Mouse (Mus musculus) intestine, embryonic 14.5 days (tissue): Measurements from ENCODE around the gene Gm47283. TPM values are rescaled to one million over a fixed set of nuclear protein-coding genes. Genes with fewer than 3 reads are reported as not detected.
"Not testable (repeated sequence)": the region's sequence is repeated elsewhere in the genome, so short reads cannot be mapped to it uniquely, and the experiment has no call there.

Experiments used
- ATAC-seq: fragments of 200-750 bp; cut with Nextera tagmentation; replicated peaks from 2 replicates; pipeline ENCODE4 v1.8.0; 2017; ENCODE audit warnings: low read depth, moderate number of reproducible peaks, moderate TSS enrichment, moderate library complexity; ENCODE audit not compliant: low FRiP score, low TSS enrichment
- DNase-seq: peaks from one replicate; pipeline ENCODE4 v3.0.0-alpha.2; 2018; ENCODE audit warnings: low spot score
- H3K27ac ChIP-seq: fragments of 300-500 bp; sonication (generic); 2 replicates; pipeline ENCODE4 v1.5.1; 2014; ENCODE audit warnings: low read depth, mild to moderate bottlenecking, control low read depth
- H3K27me3 ChIP-seq: fragments of 300-500 bp; sonication (generic); replicated peaks from 2 replicates; pipeline ENCODE4 v1.6.1; 2014; ENCODE audit warnings: low read length, control low read depth; ENCODE audit not compliant: control insufficient read depth, insufficient read depth
- H3K36me3 ChIP-seq: fragments of 300-500 bp; sonication (generic); 2 replicates; pipeline ENCODE4 v1.6.1; 2014; ENCODE audit warnings: low read length, control low read depth; ENCODE audit not compliant: control insufficient read depth, insufficient read depth
- H3K4me1 ChIP-seq: fragments of 300-500 bp; sonication (generic); replicated peaks from 2 replicates; pipeline ENCODE4 v1.6.1; 2014; ENCODE audit warnings: low read length, control low read depth, mixed read lengths; ENCODE audit not compliant: control insufficient read depth, insufficient read depth
- H3K4me2 ChIP-seq: fragments of 300-500 bp; sonication (generic); 2 replicates; pipeline ENCODE4 v1.6.1; 2014; ENCODE audit warnings: low read length
- H3K4me3 ChIP-seq: fragments of 300-500 bp; sonication (generic); 2 replicates; pipeline ENCODE4 v1.5.1; 2014; ENCODE audit warnings: low read depth, low read length, control low read depth, mixed read lengths
- H3K9ac ChIP-seq: fragments of 300-500 bp; sonication (generic); 2 replicates; pipeline ENCODE4 v1.6.1; 2014; ENCODE audit warnings: mild to moderate bottlenecking, low read length
- H3K9me3 ChIP-seq: fragments of 300-500 bp; sonication (generic); 2 replicates; pipeline ENCODE4 v1.6.1; 2016; ENCODE audit warnings: low read length, control low read depth; ENCODE audit not compliant: control insufficient read depth
- WGBS: fragments of 180-500 bp; shearing (Covaris S2); extraction: QIAGEN DNeasy Blood & Tissue Kit; methylation state at CpG from one replicate; pipeline ENCODE4 v1.1.7; 2014; 5-methylcytosine and 5-hydroxymethylcytosine counted together
- polyA plus RNA-seq: library from polyadenylated mRNA; unstranded; fragments of >200 nt; fragmentation: Nextera tagmentation; extraction: Ambion mirVana; gene quantifications from 2 replicates; pipeline ENCODE4 v1.2.1, GENCODE M21; 2014

The Gm47283 gene
- polyA plus RNA-seq, 1 experiment from 2014 or later = not detected

DNA sequence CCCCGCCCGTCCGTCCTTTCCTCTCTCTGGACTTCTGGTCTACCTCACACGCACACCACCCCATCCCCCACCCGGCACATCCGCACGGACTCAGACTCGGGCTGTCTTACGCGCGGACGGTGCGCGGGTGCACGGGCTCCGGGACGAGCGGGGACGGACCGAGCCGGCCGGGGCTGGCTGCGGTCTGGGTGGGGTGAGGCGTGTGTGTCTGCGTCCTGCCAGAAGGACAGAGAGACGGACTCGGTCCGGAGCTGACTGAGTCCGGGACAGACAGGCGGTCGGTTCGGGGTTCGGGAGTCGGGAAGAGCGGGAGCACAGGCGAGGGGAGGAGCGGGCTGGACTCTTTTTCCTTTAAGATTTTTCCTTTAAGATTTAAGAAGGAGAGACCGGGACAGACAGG lies 43.5 kb upstream of the Gm47283 start:
- not testable (repeated sequence) for H3K4me2 ChIP-seq, H3K9ac ChIP-seq, H3K4me1 ChIP-seq, H3K27me3 ChIP-seq, H3K27ac ChIP-seq, H3K4me3 ChIP-seq
- DNase-seq (peak; percentile 88), ATAC-seq (peak; percentile 44)
- peaks cover 66% of the 10 kb centered on the region for H3K9me3 ChIP-seq
- WGBS = 81% methylated on average over 38 of the region's 38 CpGs
- peaks cover 44% of the 10 kb centered on the region for H3K36me3 ChIP-seq

DNA sequence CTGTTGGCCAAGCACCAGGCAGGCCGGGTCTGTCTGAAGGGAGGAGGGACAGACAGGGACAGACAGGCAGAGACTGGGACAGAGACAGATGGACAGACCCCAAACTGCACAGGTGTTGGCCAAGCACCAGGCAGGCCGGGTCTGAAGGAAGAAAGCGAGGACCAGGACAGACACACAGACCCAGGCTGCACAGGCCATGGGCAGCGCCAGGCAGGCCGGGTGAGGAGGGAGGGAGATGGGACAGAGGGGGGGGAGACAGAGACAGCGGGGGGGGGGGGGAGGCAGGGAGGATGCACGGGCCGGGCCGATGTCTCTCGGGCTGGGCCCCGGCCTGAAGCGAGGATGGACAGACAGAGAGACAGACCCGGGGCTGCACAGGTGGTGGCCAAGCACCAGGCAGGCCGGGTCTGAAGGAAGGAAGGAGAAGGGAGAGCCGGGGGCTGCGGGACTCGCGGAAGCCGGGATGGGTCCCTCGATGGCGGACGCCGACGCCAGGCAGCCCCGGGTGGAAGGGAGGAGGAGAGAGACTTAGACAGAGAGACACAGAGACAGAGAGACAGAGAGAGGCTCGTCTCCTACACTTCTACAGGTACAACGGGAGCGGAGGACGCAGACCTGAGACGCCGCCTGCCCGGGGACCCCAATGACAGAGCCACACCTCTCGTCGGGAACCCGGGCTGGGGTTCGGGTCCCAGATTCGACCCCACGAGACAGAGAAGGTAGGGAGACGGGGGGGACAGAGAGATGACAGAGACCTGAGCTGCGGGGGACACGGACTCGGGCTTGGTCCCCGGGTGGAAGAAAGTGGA lies 42.9 kb upstream of the Gm47283 start:
- not testable (repeated sequence) for H3K27me3 ChIP-seq, H3K4me2 ChIP-seq, H3K4me1 ChIP-seq, H3K4me3 ChIP-seq, H3K27ac ChIP-seq, H3K9ac ChIP-seq, DNase-seq
- WGBS = 88% methylated on average over 43 of the region's 43 CpGs
- Histone ChIP-seq H3K36me3 (peaks cover 44% of the 10 kb centered on the region), H3K9me3 (peaks cover 66% of the 10 kb centered on the region)
- ATAC-seq = peak; percentile 20; the same call in 1 of the 2 replicates

GRCm38 (mm10) chrY:90742261-90743052 lies 42.1 kb upstream of the Gm47283 start:
- Histone ChIP-seq H3K36me3 (peaks cover 40% of the 10 kb centered on the region), H3K9me3 (peaks cover 64% of the 10 kb centered on the region)
- 94% methylated on average over 49 of the region's 49 CpGs for WGBS
- not testable (repeated sequence) for H3K4me3 ChIP-seq, ATAC-seq, H3K27ac ChIP-seq, H3K4me1 ChIP-seq, H3K4me2 ChIP-seq, H3K27me3 ChIP-seq, H3K9ac ChIP-seq
- peak; percentile 76 for DNase-seq

DNA sequence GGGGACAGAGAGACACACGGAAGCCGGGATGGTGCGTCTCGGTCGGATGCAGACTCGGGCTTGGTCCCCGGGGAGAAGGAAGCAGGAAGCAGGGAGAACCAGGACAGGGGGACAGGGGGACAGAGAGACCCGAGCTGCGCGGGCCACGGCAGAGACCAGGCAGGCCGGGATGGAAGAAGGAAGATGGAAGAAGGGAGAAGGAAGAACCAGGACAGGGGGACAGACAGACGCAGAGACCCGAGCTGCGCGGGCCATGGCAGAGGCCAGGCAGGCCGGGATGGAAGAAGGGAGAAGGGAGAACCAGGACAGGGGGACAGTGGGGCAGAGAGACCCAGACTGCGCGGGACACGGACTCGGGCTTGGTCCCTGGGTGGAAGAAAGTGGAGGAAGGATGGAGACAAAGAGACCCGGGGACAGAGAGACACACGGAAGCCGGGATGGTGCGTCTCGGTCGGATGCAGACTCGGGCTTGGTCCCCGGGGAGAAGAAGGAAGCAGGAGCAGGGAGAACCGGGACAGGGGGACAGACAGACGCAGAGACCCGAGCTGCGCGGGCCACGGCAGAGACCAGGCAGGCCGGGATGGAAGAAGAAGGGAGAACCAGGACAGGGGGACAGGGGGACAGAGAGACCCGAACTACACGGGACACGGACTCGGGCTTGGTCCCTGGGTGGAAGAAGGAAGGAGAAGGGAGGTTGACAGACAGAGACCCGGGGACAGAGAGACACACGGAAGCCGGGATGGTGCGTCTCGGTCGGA lies 41.3 kb upstream of the Gm47283 start:
- H3K27ac ChIP-seq, H3K9ac ChIP-seq, H3K4me2 ChIP-seq, ATAC-seq, H3K27me3 ChIP-seq, H3K4me1 ChIP-seq, H3K4me3 ChIP-seq: not testable (repeated sequence)
- peaks cover 33% of the 10 kb centered on the region for H3K36me3 ChIP-seq
- H3K9me3 ChIP-seq = peaks cover 56% of the 10 kb centered on the region
- WGBS = 91% methylated on average over 46 of the region's 46 CpGs
- peak; percentile 49 for DNase-seq

- no peak for ATAC-seq
- H3K27ac ChIP-seq = no peak overlapping the region
- H3K4me2 ChIP-seq = no peak overlapping the region
- H3K9me3 ChIP-seq = peaks cover 50% of the 10 kb centered on the region
- peaks cover 27% of the 10 kb centered on the region for H3K36me3 ChIP-seq
- H3K9ac ChIP-seq = no peak overlapping the region
- DNase-seq = peak; percentile 38
- no peak overlapping the region for H3K4me3 ChIP-seq
- WGBS = 90% methylated on average over 21 of the region's 21 CpGs
- no peaks in the 10 kb centered on the region for H3K27me3 ChIP-seq
- H3K4me1 ChIP-seq = no peaks in the 10 kb centered on the region
Measured at GRCm38 (mm10) chrY:90743811-90744220, 40.7 kb upstream of the Gm47283 start.

- peak; percentile 88 for ATAC-seq
- H3K9ac ChIP-seq, H3K4me3 ChIP-seq, H3K4me2 ChIP-seq, H3K4me1 ChIP-seq, H3K27ac ChIP-seq, H3K27me3 ChIP-seq: not testable (repeated sequence)
- H3K36me3 ChIP-seq = peaks cover 20% of the 10 kb centered on the region
- peak; percentile 94 for DNase-seq
- H3K9me3 ChIP-seq = peaks cover 43% of the 10 kb centered on the region
- WGBS = 73% methylated on average over 51 of the region's 51 CpGs
Measured at GRCm38 (mm10) chrY:90744381-90744981, 40.1 kb upstream of the Gm47283 start.

- H3K4me1 ChIP-seq, ATAC-seq, H3K4me3 ChIP-seq, DNase-seq, H3K4me2 ChIP-seq, H3K27ac ChIP-seq, H3K27me3 ChIP-seq, H3K9ac ChIP-seq: not testable (repeated sequence)
- 92% methylated on average over 5 of the region's 5 CpGs for WGBS
- Histone ChIP-seq H3K9me3 (peaks cover 36% of the 10 kb centered on the region), H3K36me3 (peaks cover 12% of the 10 kb centered on the region; the same call in 1 of the 2 replicates)
Measured at GRCm38 (mm10) chrY:90745256-90745655, 39.3 kb upstream of the Gm47283 start.

DNA sequence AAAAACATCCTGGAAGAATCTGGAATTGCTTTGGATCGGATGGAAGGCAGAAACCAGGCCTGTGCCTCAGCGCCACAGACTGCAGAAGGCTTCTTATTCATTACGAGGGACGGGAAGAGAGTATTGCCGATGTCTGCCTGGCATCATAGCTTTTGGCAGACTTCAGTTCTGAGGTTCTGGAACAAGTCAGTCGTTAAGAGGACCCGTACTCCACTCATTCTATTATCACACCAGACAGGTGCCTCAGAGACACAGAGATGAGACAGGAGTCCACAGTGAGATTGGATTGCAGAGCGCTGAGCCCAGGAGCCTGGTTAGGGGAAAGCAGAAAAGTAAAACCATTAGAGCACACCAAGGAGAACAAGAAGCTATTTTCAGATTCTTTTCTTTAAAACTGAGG lies 29.8 kb upstream of the Gm47283 start, which contains the start of gene Gm21860:
Gene Gm21860, minus strand, starts transcription at position 101 of the 400 bp plus-strand sequence.
- H3K9ac ChIP-seq, H3K4me2 ChIP-seq, H3K27me3 ChIP-seq, ATAC-seq, H3K4me3 ChIP-seq, H3K4me1 ChIP-seq, DNase-seq, H3K27ac ChIP-seq, H3K9me3 ChIP-seq, H3K36me3 ChIP-seq: not testable (repeated sequence)
- no CpG with 5 or more reads among the region's 8 CpGs for WGBS
